Mouse (Mus musculus) heart, embryonic 14.5 days (tissue): ENCODE results near the gene Pebp1. TPM values are rescaled to one million over a fixed set of nuclear protein-coding genes. Genes with fewer than 3 reads are reported as not detected.

Experiments
- ATAC-seq: fragments of 200-750 bp; cut with Nextera tagmentation; 2 replicates; pipeline ENCODE4 v1.8.0; 2017; ENCODE audit warnings: low read depth, moderate TSS enrichment; ENCODE audit not compliant: insufficient number of reproducible peaks, insufficient read depth, low FRiP score
- H3K27ac ChIP-seq, 2 experiments: fragments of 200-500 bp in 1 of 2; fragments of 300-500 bp in 1 of 2; sonication (generic) in 1 of 2; replicated peaks in 1 of 2; 2 replicates each; pipeline ENCODE4 v1.5.1; 2012 to 2014; ENCODE audit warnings: low read depth in 2 of 2, low read length in 2 of 2, control low read depth in 1 of 2, mild to moderate bottlenecking in 1 of 2, mixed read lengths in 1 of 2; ENCODE audit not compliant: control insufficient read depth in 1 of 2, insufficient read depth in 1 of 2
- H3K27me3 ChIP-seq: fragments of 300-500 bp; sonication (generic); 2 replicates; pipeline ENCODE4 v1.6.1; 2014; ENCODE audit warnings: mild to moderate bottlenecking, low read length, control low read depth; ENCODE audit not compliant: control insufficient read depth, insufficient read depth
- H3K36me3 ChIP-seq: fragments of 300-500 bp; sonication (generic); 2 replicates; pipeline ENCODE4 v1.6.1; 2014; ENCODE audit warnings: mild to moderate bottlenecking, control low read depth, low read length, mixed read lengths; ENCODE audit not compliant: control insufficient read depth, insufficient read depth
- H3K4me1 ChIP-seq, 2 experiments: fragments of 200-500 bp in 1 of 2; fragments of 300-500 bp in 1 of 2; sonication (generic) in 1 of 2; 2 replicates each; pipeline ENCODE4 v1.6.1; 2012 to 2014; ENCODE audit warnings: low read length in 2 of 2, control low read depth in 1 of 2, mixed read lengths in 1 of 2; ENCODE audit not compliant: control insufficient read depth in 2 of 2, insufficient read depth in 2 of 2
- H3K4me2 ChIP-seq: fragments of 300-500 bp; sonication (generic); 2 replicates; pipeline ENCODE4 v1.6.1; 2014; ENCODE audit warnings: mild to moderate bottlenecking, low read length
- H3K4me3 ChIP-seq, 2 experiments: fragments of 200-500 bp in 1 of 2; fragments of 300-500 bp in 1 of 2; sonication (generic) in 1 of 2; 2 replicates each; pipeline ENCODE4 v1.5.1; 2012 to 2014; ENCODE audit warnings: low read length in 2 of 2, mild to moderate bottlenecking in 2 of 2, control low read depth in 1 of 2, low read depth in 1 of 2, moderate library complexity in 1 of 2; ENCODE audit not compliant: control insufficient read depth in 1 of 2, insufficient read depth in 1 of 2
- H3K9ac ChIP-seq: fragments of 300-500 bp; sonication (generic); 2 replicates; pipeline ENCODE4 v1.6.1; 2014; ENCODE audit warnings: mild to moderate bottlenecking, low read length
- H3K9me3 ChIP-seq: fragments of 300-500 bp; sonication (generic); 2 replicates; pipeline ENCODE4 v1.6.1; 2016; ENCODE audit warnings: low read length, control low read depth; ENCODE audit not compliant: control insufficient read depth
- WGBS: fragments of 180-500 bp; shearing (Covaris S2); extraction: QIAGEN DNeasy Blood & Tissue Kit; methylation state at CpG from one replicate; pipeline ENCODE4 v1.1.7; 2014; 5-methylcytosine and 5-hydroxymethylcytosine counted together
- polyA plus RNA-seq: library from polyadenylated mRNA; unstranded; fragments of >200 nt; fragmentation: Nextera tagmentation; extraction: Ambion mirVana; gene quantifications from 2 replicates; pipeline ENCODE4 v1.2.1, GENCODE M21; 2014

Pebp1 gene
- polyA plus RNA-seq, 1 experiment from 2014 or later = 638 TPM

GRCm38 (mm10) chr5:117277784-117278183, 9.6 kb downstream of the Pebp1 start:
- Histone ChIP-seq H3K36me3 (peaks cover 17% of the 10 kb centered on the region), H3K27me3 (no peaks in the 10 kb centered on the region), H3K9ac (no peak overlapping the region), H3K9me3 (no peaks in the 10 kb centered on the region), H3K4me1 (peaks cover 6 to 18% of the 10 kb centered on the region in 2 experiments), H3K4me2 (no peak overlapping the region), H3K27ac (no peak overlapping the region), H3K4me3 (no peak overlapping the region)
- 97% methylated on average over 6 of the region's 6 CpGs for WGBS
- no peak for ATAC-seq

- Histone ChIP-seq H3K4me2 (no peak overlapping the region), H3K4me1 (peaks cover 4 to 12% of the 10 kb centered on the region in 2 experiments), H3K4me3 (no peak overlapping the region), H3K9me3 (no peaks in the 10 kb centered on the region), H3K27ac (no peak overlapping the region), H3K9ac (no peak overlapping the region), H3K27me3 (no peaks in the 10 kb centered on the region), H3K36me3 (no peaks in the 10 kb centered on the region)
- no peak for ATAC-seq
- WGBS = 71% methylated on average over 5 of the region's 5 CpGs
These were observed 12.6 kb downstream of the Pebp1 start for GRCm38 (mm10) chr5:117274817-117275216.

- Histone ChIP-seq H3K27me3 (no peaks in the 10 kb centered on the region), H3K9ac (no peak overlapping the region), H3K36me3 (no peaks in the 10 kb centered on the region), H3K9me3 (no peaks in the 10 kb centered on the region), H3K27ac (no peak overlapping the region), H3K4me1 (no peaks in the 10 kb centered on the region), H3K4me2 (no peak overlapping the region), H3K4me3 (no peak overlapping the region)
- no peak for ATAC-seq
- WGBS = 89% methylated on average over 14 of the region's 14 CpGs
These were observed 15.5 kb downstream of the Pebp1 start for GRCm38 (mm10) chr5:117271945-117272344.

- Histone ChIP-seq H3K9ac (no peak overlapping the region), H3K4me2 (no peak overlapping the region), H3K27ac (no peak overlapping the region), H3K27me3 (no peaks in the 10 kb centered on the region), H3K9me3 (no peaks in the 10 kb centered on the region), H3K4me3 (no peak overlapping the region), H3K4me1 (no peaks in the 10 kb centered on the region), H3K36me3 (no peaks in the 10 kb centered on the region)
- ATAC-seq = no peak
- WGBS = 95% methylated on average over 12 of the region's 12 CpGs
These were observed 18.0 kb downstream of the Pebp1 start for GRCm38 (mm10) chr5:117269395-117269794.

DNA sequence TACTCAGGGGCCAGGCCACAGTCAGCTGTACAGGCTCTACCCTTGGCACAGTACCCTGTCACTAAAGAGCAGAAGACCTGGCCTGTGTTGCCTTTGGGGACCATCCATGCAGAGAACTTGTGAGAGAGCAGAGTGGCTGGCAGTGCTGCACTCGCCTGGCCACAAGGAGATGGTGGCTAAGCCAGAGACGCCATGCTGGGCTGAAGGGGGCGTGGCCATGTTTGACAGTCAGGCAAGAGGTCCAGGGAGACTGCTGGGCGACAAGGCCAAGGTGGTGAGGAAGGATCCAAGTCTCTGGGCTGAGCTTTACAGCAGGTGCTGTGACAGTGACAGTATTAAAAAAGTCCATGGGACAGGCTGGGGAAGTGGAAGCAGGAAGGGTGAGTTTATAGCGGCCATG, 18.7 kb downstream of the Pebp1 start:
- H3K9ac ChIP-seq = no peak overlapping the region
- no peak overlapping the region for H3K4me3 ChIP-seq
- no peaks in the 10 kb centered on the region for H3K27me3 ChIP-seq
- H3K9me3 ChIP-seq = no peaks in the 10 kb centered on the region
- no peak overlapping the region for H3K27ac ChIP-seq
- WGBS = 42% methylated on average over 5 of the region's 5 CpGs
- H3K36me3 ChIP-seq = peaks cover 4% of the 10 kb centered on the region; the same call in 1 of the 2 replicates
- no peak overlapping the region for H3K4me2 ChIP-seq
- H3K4me1 ChIP-seq = no peaks in the 10 kb centered on the region
- ATAC-seq = no peak

GRCm38 (mm10) chr5:117267913-117268312, 19.5 kb downstream of the Pebp1 start:
- Histone ChIP-seq H3K9me3 (no peaks in the 10 kb centered on the region), H3K27me3 (no peaks in the 10 kb centered on the region), H3K4me3 (no peak overlapping the region), H3K27ac (no peak overlapping the region), H3K4me2 (no peak overlapping the region), H3K4me1 (no peaks in the 10 kb centered on the region), H3K36me3 (peaks cover 8% of the 10 kb centered on the region; the same call in 1 of the 2 replicates), H3K9ac (no peak overlapping the region)
- ATAC-seq = no peak
- 77% methylated on average over 14 of the region's 14 CpGs for WGBS

DNA sequence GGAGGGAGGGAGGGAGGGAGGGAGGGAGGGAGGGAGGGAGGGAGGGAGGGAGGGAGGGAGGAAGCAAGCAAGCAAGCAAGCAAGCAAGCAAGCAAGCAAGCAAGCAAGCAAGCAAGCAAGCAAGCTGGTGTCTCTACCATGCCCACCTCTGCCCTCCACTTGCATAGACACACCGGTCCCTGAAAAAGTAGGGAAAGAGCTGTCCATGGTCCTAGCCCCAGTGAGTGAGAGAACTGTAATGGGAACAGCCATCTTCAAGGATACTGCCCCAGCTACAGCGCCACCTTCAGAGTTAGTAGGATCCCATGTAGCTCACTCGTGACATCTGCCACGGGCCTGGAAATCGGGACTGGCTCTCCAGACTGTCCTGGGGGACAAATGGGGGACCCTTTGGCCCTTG, 22.7 kb downstream of the Pebp1 start:
- H3K4me1 ChIP-seq = no peaks in the 10 kb centered on the region
- no peaks in the 10 kb centered on the region for H3K27me3 ChIP-seq
- no peak overlapping the region for H3K9ac ChIP-seq
- no peaks in the 10 kb centered on the region for H3K9me3 ChIP-seq
- peaks cover 11% of the 10 kb centered on the region; the same call in 1 of the 2 replicates for H3K36me3 ChIP-seq
- no peak overlapping the region for H3K27ac ChIP-seq
- no peak overlapping the region for H3K4me3 ChIP-seq
- ATAC-seq = no peak
- H3K4me2 ChIP-seq = no peak overlapping the region
- 45% methylated on average over 5 of the region's 5 CpGs for WGBS

DNA sequence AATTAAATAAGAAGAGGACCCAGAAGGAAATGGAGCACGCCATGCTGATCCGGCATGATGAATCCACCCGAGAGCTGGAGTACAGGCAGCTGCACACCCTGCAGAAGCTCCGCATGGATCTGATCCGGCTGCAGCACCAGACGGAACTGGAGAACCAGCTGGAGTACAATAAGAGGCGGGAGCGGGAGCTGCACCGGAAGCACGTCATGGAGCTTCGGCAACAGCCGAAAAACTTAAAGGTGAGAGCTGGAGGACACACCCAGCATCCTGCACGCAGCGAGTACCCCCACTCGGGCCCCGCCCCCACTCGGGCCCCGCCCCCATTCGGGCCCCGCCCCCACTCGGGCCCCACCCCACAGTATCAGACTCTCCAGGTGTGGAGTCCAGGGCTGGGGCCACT, 23.9 kb downstream of the Pebp1 start:
- Histone ChIP-seq H3K36me3 (peaks cover 21% of the 10 kb centered on the region; the same call in 1 of the 2 replicates), H3K4me2 (no peak overlapping the region), H3K27me3 (no peaks in the 10 kb centered on the region), H3K9ac (no peak overlapping the region), H3K4me3 (no peak overlapping the region), H3K27ac (no peak overlapping the region), H3K9me3 (no peaks in the 10 kb centered on the region), H3K4me1 (no peaks in the 10 kb centered on the region)
- WGBS = 81% methylated on average over 21 of the region's 21 CpGs
- ATAC-seq = no peak
